Mouse (Mus musculus) kidney, embryonic 16.5 days (tissue): ENCODE measurements at regions not wholly inside any gene's neighbourhood (a gene's known extent, or its start where the extent isn't known, plus 50 kb on each side); places are given as distances from the start of the nearest gene placed in this dataset.

Experiments used
- ATAC-seq: fragments of 200-750 bp; cut with Nextera tagmentation; 2 replicates; pipeline ENCODE4 v1.8.0; 2017; ENCODE audit warnings: moderate TSS enrichment; ENCODE audit not compliant: low FRiP score, low TSS enrichment
- H3K27ac ChIP-seq: fragments of 300-500 bp; sonication (generic); 2 replicates; pipeline ENCODE4 v1.5.1; 2014; ENCODE audit warnings: low read length
- H3K27me3 ChIP-seq: fragments of 300-500 bp; sonication (generic); 2 replicates; pipeline ENCODE4 v1.6.1; 2014; ENCODE audit warnings: low read length, control low read depth, mixed read lengths; ENCODE audit not compliant: insufficient read depth
- H3K36me3 ChIP-seq: fragments of 300-500 bp; sonication (generic); 2 replicates; pipeline ENCODE4 v1.6.1; 2014; ENCODE audit warnings: low read length, control low read depth, mixed read lengths; ENCODE audit not compliant: insufficient read depth
- H3K4me1 ChIP-seq: fragments of 300-500 bp; sonication (generic); 2 replicates; pipeline ENCODE4 v1.6.1; 2014; ENCODE audit warnings: low read length, control low read depth, mixed read lengths; ENCODE audit not compliant: insufficient read depth
- H3K4me2 ChIP-seq: fragments of 300-500 bp; sonication (generic); replicated peaks from 2 replicates; pipeline ENCODE4 v1.6.1; 2014; ENCODE audit warnings: low read depth, low read length
- H3K4me3 ChIP-seq: fragments of 300-500 bp; sonication (generic); 2 replicates; pipeline ENCODE4 v1.5.1; 2014; ENCODE audit warnings: mild to moderate bottlenecking, low read length
- H3K9ac ChIP-seq: fragments of 300-500 bp; sonication (generic); replicated peaks from 2 replicates; pipeline ENCODE4 v1.6.1; 2014; ENCODE audit warnings: low read length
- H3K9me3 ChIP-seq: fragments of 300-500 bp; sonication (generic); 2 replicates; pipeline ENCODE4 v1.6.1; 2016; ENCODE audit warnings: low read length, control low read depth
- WGBS: fragments of 180-500 bp; shearing (Covaris S2); extraction: QIAGEN DNeasy Blood & Tissue Kit; methylation state at CpG from one replicate; pipeline ENCODE4 v1.1.7; 2014; 5-methylcytosine and 5-hydroxymethylcytosine counted together

DNA sequence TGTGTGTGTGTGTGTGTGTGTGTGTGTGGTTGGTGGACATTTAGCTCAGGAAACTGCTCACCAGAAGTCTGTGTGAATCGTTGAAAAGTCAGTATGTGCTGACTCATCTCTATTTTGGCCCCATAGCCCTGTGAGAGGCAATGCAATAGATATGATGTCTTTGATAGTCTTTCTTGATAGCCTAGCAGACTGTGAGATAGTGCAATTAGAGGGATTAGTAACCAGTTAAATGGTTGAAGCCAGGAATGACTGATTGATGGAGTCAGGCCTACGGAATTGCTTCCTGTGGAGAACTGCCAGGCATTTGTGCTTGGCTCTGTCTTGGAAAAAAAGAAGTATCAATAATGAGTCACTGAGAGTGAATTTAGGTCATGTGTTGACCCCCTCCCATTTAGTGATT is 256.2 kb downstream of the Kcnrg start:
- 43% methylated on average over 2 of the region's 2 CpGs for WGBS
- Histone ChIP-seq H3K4me2 (no peak overlapping the region), H3K4me1 (peaks cover 13% of the 10 kb centered on the region), H3K27me3 (no peaks in the 10 kb centered on the region), H3K27ac (no peak overlapping the region), H3K9ac (no peak overlapping the region), H3K36me3 (no peaks in the 10 kb centered on the region), H3K4me3 (no peak overlapping the region), H3K9me3 (no peaks in the 10 kb centered on the region)
- ATAC-seq = no peak

- no peak for ATAC-seq
- H3K27me3 ChIP-seq = no peaks in the 10 kb centered on the region
- H3K9ac ChIP-seq = no peak overlapping the region
- 47% methylated on average over 3 of the region's 3 CpGs for WGBS
- no peaks in the 10 kb centered on the region for H3K36me3 ChIP-seq
- no peaks in the 10 kb centered on the region for H3K9me3 ChIP-seq
- no peak overlapping the region for H3K4me2 ChIP-seq
- peaks cover 13% of the 10 kb centered on the region for H3K4me1 ChIP-seq
- H3K4me3 ChIP-seq = no peak overlapping the region
- H3K27ac ChIP-seq = no peak overlapping the region
Measured at GRCm38 (mm10) chr14:61866532-61867268, 259.4 kb downstream of the Kcnrg start.

DNA sequence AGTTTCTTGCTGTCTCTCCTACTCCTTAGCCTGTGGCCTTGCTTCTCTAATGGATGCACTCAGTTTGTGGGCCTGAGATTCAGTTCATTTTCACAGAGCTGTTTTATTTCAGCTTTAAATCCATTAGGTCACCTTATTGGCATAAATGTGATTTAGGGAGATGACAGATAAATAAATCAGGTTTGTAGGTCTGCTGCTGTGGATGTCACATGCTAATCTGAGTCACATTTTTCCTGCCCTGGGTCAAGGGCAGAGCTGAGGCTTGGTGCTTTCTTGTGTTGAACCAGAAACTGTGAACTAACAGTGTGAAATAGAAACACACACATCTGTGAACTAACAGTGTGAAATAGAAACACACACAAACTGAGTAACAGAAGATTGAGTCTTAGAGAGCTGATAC is 266.9 kb downstream of the Kcnrg start:
- H3K27me3 ChIP-seq = no peaks in the 10 kb centered on the region
- no peaks in the 10 kb centered on the region for H3K4me1 ChIP-seq
- ATAC-seq = no peak
- no peaks in the 10 kb centered on the region for H3K9me3 ChIP-seq
- no peak overlapping the region for H3K27ac ChIP-seq
- no peak overlapping the region for H3K4me3 ChIP-seq
- no peaks in the 10 kb centered on the region for H3K36me3 ChIP-seq
- H3K9ac ChIP-seq = no peak overlapping the region
- H3K4me2 ChIP-seq = no peak overlapping the region

GRCm38 (mm10) chr14:61879416-61879815 is 272.2 kb downstream of the Kcnrg start:
- H3K27me3 ChIP-seq = no peaks in the 10 kb centered on the region
- WGBS = 48% methylated on average over 2 of the region's 2 CpGs
- no peak for ATAC-seq

DNA sequence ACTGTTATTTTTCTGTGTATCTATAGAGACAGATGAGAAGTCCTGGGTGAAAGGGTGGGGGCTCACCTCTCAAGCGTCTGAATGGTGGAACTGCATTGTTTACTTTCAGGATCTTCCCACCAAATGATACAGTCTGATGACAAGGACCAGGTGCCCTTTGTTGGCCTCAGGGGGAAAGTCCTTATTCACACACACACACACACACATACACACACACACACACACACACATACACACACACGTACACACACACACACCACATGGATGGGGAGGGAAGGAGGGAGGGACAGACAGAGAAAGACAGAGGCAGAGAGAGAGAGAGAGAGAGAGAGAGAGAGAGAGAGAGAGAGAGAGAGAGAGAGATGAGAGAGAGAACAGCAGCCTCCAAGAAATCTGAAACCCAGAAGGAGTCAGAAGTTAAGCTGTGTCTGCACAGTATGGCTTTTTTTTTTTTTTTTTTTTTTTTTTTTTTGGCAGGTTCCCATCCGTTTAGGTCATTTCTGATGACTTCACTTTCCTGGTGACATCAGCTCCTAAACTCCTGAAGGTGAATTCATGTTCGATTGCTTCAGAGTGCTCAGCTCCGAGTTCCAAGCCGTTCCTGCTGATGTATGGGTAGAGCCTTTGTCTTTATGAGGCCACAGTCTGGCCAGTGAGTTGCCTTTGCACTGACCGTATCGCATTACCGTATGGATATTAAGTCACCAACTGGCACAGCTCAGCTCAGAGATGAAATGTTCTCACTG is 273.4 kb downstream of the Kcnrg start:
- no peak overlapping the region for H3K4me2 ChIP-seq
- H3K36me3 ChIP-seq = no peaks in the 10 kb centered on the region
- H3K9me3 ChIP-seq = no peaks in the 10 kb centered on the region
- H3K4me3 ChIP-seq = no peak overlapping the region
- peak; percentile 65 for ATAC-seq
- H3K27ac ChIP-seq = no peak overlapping the region
- H3K9ac ChIP-seq = no peak overlapping the region
- peaks cover 2% of the 10 kb centered on the region; the same call in 1 of the 2 replicates for H3K4me1 ChIP-seq
- WGBS = 19% methylated on average over 8 of the region's 9 CpGs
- no peaks in the 10 kb centered on the region for H3K27me3 ChIP-seq

More at GRCm38 (mm10) chr14:61879416-61879815, 272.2 kb downstream of the Kcnrg start:
- no peaks in the 10 kb centered on the region for H3K36me3 ChIP-seq
- no peak overlapping the region for H3K9ac ChIP-seq
- H3K4me1 ChIP-seq = peaks cover 2% of the 10 kb centered on the region; the same call in 1 of the 2 replicates
- no peaks in the 10 kb centered on the region for H3K9me3 ChIP-seq
- H3K27ac ChIP-seq = no peak overlapping the region
- H3K4me2 ChIP-seq = no peak overlapping the region
- no peak overlapping the region for H3K4me3 ChIP-seq

GRCm38 (mm10) chr14:61885241-61886015 is 278.2 kb downstream of the Kcnrg start:
- WGBS = 51% methylated on average over 6 of the region's 6 CpGs
- Histone ChIP-seq H3K4me1 (peaks cover 2% of the 10 kb centered on the region; the same call in 1 of the 2 replicates), H3K36me3 (no peaks in the 10 kb centered on the region), H3K27ac (no peak overlapping the region), H3K9ac (no peak overlapping the region), H3K9me3 (no peaks in the 10 kb centered on the region), H3K4me2 (no peak overlapping the region), H3K27me3 (no peaks in the 10 kb centered on the region), H3K4me3 (no peak overlapping the region)
- ATAC-seq = no peak

GRCm38 (mm10) chr14:61889626-61890025 is 282.4 kb downstream of the Kcnrg start:
- H3K36me3 ChIP-seq = no peaks in the 10 kb centered on the region
- H3K9me3 ChIP-seq = no peaks in the 10 kb centered on the region
- no peak overlapping the region for H3K4me3 ChIP-seq
- no peak for ATAC-seq
- no peaks in the 10 kb centered on the region for H3K4me1 ChIP-seq
- no peak overlapping the region for H3K4me2 ChIP-seq
- no peak overlapping the region for H3K27ac ChIP-seq
- no peaks in the 10 kb centered on the region for H3K27me3 ChIP-seq
- 75% methylated on average over 8 of the region's 8 CpGs for WGBS
- H3K9ac ChIP-seq = no peak overlapping the region

- H3K36me3 ChIP-seq = no peaks in the 10 kb centered on the region
- no peak for ATAC-seq
- no peaks in the 10 kb centered on the region for H3K9me3 ChIP-seq
- H3K4me3 ChIP-seq = no peak overlapping the region
- no peak overlapping the region for H3K4me2 ChIP-seq
- H3K9ac ChIP-seq = no peak overlapping the region
- 76% methylated on average over 3 of the region's 3 CpGs for WGBS
- no peaks in the 10 kb centered on the region for H3K4me1 ChIP-seq
- no peaks in the 10 kb centered on the region for H3K27me3 ChIP-seq
- no peak overlapping the region for H3K27ac ChIP-seq
Measured at GRCm38 (mm10) chr14:61893786-61894185, 286.5 kb downstream of the Kcnrg start.

DNA sequence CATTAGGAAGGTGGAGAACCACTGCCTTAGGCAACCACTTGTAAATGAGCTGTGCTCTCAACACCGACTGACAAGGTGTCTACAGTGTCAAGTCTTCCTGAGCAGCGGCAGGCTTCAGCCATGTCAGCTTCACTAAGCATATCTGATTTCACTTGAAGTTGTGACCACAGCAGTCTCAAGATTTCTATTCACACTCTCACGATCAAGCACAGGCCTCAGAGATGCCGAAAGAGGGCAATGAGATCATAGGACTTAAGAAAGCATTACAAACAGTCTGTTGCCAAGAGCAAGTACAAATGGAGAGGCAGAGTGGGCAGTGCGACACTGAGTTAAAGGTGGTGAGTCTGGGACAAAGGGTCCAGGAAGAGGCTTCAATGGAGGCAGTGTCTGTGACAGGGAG is 289.6 kb downstream of the Kcnrg start:
- Histone ChIP-seq H3K9ac (no peak overlapping the region), H3K9me3 (peaks cover 2% of the 10 kb centered on the region; the same call in 1 of the 2 replicates)
- no peak for ATAC-seq

More for the DNA sequence above, 289.6 kb downstream of the Kcnrg start:
- Histone ChIP-seq H3K4me2 (no peak overlapping the region), H3K4me1 (no peaks in the 10 kb centered on the region), H3K27ac (no peak overlapping the region), H3K27me3 (no peaks in the 10 kb centered on the region), H3K36me3 (no peaks in the 10 kb centered on the region), H3K4me3 (no peak overlapping the region)
- 73% methylated on average over 5 of the region's 5 CpGs for WGBS
